Mouse (Mus musculus) central nervous system, embryonic 18 days (tissue): Measurements from ENCODE around the gene Plcl2. TPM values are rescaled to one million over a fixed set of nuclear protein-coding genes. Genes with fewer than 3 reads are reported as not detected.

Experiments
- polyA plus RNA-seq: library from polyadenylated mRNA; depleted of rRNA; stranded (reverse); fragments of >200 nt; gene quantifications from 2 replicates; pipeline ENCODE4 v1.2.3, GENCODE M21; 2012; rRNA removed

Plcl2 gene
- 22.9 and 23.7 TPM in 2 replicates for polyA plus RNA-seq

GRCm38 (mm10) chr17:50509251-50510104, at the start of gene Plcl2:
Gene Plcl2, plus strand, starts transcription at chr17:50509403.

Other genes with a start within 250 kb of the Plcl2 start
- gene Dazl, start 215.8 kb upstream of the Plcl2 start, polyA plus RNA-seq, result 0.78 and 1.1 TPM in 2 replicates